Mouse (Mus musculus): Measurements from ENCODE around the gene Fam76a.
A peak's percentile ranks its signal among the peaks of the same experiment; 100 is the strongest.
"Not testable (repeated sequence)": the region's sequence is repeated elsewhere in the genome, so short reads cannot be mapped to it uniquely, and the experiment has no call there.

Gene Fam76a

DNA sequence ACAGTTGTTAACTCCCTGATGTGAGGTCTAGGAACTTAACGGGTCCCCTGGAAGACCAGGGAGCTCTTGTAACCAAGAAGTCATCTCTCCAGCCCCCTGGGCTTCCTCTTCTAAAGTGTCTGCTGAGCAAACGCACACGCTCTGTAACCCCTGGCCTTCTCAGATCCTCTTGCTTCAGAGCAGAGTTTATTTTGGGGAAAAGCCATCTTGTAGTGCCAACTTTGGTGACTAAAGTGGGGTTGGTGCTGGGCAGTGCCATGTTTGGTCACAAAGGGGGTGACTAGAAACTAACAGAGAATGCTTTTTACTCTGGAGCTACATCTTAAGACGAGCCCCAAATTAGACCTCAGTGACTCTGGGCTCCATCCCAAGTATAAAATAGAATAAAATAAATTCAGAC, 22.4 kb upstream of the Fam76a start:
- DNase-seq: no peak

GRCm38 (mm10) chr4:132944106-132944505, 21.7 kb upstream of the Fam76a start:
- DNase-seq: no peak

DNA sequence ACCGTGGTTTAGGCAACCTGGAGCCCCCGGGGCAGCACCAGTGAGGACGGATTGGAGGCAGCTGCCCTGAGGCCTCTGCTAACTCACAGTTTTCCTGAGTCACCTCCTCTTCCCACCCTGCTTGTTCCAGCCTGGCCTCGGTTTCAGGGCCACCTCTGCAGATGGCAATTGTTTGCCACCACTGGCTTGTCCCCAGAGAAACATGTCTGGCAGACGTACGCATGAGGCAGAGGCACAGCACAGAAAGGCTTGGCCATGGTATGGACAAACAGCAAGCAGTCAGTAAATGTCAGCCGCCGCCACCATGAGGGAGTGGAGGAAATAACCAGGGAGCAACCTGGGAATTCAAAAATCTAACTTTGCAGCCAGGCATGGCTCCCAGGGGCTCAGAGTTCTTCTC, 20.7 kb upstream of the Fam76a start:
- DNase-seq: no peak

DNA sequence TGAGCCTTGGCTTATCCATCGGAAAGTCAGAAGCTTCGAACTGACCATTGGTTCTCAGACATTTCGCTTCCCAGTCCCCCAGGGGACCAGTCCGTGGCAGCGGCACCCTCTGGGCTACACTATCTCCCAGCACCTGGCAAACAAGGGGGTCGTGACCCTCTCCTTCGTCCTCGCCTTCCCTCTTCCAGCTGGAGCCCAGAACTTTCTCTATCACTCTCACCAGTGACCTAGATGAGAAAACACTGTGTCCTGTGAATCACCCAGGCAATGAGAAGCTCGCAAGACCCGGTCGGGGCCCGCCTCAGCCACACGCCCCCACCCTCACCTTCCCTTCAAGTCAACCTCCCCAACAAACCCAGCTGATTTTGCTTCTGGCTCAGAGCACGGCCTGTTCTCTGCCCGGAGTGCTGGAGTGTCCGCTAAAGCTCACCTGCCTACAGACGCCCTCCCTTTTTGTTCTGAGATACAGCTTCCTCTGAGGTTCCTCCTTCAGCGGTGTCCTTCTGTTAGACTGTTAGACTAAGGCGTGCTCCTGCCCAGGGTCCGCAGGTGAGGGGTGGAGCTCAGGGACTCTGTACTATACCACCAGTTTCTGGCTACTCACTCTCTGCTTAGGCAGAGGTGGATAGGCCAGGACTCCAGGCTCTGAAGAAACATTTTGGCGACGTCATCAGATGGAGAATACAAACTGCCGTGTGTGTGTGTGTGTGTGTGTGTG, 18.8 kb upstream of the Fam76a start:
- no peak for DNase-seq

DNA sequence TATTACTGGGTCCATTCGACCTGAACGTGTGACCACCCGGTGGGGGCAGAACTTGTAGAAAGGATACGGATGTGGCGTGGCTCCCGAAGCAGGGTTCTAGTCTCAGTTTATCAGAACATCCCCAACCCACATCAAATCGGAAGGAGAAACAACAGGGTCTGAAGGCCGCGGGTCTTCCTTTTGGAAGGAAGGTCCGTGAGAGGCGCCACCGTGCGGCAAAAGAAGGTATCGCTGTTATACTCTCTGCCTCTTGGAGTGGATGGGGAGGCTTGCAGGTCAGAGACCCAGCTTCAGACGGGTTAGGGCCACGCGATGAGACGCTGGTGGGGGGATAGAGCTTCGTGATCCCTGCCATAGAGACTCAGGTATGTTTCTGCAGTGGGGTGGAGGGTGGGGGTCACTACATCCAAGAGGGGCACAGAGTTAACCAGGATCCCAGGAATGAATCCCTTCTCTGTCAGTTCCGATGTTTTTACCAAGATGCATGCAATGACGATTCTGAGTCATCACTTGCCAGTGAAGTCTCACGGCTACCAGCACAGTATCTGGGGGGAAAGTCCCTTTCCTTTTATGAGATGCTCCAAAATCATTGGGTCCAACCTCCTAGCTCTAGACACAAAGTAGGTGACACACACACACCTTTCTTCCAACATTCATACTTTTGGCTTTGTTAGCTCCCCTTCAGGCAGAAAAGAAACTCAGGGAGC, 17.2 kb upstream of the Fam76a start:
- peak; percentile 64 to 79 for DNase-seq

DNA sequence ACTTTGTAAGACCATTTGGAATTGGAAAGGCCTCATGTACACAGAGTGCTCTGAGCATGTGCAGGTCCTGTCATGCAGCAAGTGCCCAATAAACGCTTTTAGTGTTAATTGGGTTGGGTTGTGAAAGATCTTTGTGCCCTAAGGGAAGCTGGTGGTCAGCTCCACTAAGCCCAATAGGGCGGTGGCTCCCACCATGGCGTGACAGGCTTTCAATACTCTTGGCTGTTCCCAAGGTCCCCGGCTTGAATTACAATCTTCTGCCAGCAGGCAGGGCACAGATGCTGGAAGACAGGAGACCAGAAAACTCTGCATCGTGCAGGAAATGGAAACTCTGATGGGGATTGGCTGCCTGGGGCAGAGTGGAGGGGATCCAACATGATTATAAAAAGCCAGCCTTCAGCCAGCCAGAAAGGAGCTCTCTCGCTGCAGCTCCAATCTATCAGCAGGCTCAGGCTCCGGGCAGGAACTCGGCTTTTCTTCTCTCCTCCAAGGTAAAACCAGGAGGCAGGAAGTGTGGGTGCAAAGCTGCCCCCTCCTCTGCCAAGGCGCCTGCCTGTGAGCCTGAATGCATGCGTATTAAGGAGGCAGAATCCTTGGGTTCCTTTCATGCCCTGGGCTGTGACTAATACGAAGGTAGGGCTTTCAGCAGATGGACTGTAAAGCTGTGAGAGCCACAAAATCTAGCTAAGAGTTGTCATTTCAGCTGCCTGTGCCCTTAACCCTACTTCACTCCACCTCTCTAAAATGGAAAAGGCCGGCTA, 16.0 kb upstream of the Fam76a start:
- peak in 1 of 2 experiments; percentile 43 for DNase-seq

- DNase-seq: no peak
Observed at GRCm38 (mm10) chr4:132934639-132935038, 12.3 kb upstream of the Fam76a start.

DNA sequence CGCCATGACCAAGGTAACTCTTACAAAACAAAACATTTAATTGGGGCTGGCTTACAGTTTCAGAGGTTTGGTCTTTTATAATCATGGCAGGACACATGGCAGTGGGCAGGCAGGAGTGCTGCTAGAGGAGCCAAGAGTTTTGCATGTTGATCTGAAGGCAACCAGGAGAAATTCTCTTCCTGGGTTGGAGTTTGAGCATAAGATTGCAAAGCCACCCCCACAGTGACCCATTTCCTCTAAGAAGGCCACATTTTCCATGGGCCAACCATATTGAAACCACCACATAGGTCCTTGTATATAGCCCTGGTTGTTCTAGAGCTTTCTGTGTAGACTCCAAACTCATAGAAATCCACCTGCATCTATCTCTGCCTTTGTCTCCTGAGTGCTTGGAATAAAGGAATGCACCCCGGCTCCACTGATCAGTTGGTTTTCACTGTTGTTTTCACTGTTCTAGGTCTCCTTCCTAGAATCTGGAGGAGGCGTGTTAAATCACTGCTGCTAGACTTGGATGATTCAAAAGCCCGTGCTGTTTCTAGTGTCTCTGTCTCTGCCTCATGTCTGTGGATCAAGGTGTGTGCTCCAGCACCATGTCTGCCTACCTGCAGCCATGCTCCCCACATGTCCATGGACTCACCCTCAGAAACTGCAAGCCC, 10.5 kb upstream of the Fam76a start:
- DNase-seq: no peak

DNA sequence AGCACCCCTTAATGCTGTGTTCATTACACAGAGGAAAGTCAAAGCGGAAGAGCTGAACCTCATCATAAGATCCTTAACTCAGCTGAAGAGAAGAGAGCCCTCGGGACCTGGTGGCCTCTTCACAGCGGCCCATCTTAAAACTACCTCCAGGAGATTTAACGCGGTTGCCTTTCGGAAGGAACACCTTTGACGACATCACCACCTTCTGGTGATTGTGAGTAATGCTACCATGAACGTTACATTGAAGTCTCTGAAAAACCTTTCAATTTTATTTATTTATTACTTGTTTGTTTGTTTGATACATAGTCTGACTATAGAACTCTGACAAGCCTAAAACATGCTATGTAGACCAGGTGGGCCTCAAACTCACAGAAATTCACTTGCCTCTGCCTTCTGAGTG, 8.4 kb upstream of the Fam76a start:
- DNase-seq: peak in 1 of 2 experiments; percentile 67

DNA sequence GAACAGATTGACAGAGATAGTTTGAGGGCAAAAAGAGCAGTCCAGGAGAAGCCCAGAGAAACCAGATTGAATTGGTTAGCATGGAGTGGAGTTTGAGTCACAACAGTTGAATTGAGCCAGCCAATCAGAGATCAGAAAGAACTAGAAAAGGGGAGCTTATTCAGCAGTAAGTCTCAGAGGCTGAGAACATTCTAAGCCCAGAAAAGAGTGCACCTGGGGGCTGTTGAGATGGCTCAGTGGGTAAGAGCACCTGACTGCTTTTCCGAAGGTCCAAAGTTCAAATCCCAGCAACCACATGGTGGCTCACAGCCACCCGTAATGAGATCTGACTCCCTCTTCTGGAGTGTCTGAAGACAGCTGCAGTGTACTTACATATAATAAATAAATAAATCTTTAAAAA, 4.2 kb upstream of the Fam76a start:
- not testable (repeated sequence) for DNase-seq

DNA sequence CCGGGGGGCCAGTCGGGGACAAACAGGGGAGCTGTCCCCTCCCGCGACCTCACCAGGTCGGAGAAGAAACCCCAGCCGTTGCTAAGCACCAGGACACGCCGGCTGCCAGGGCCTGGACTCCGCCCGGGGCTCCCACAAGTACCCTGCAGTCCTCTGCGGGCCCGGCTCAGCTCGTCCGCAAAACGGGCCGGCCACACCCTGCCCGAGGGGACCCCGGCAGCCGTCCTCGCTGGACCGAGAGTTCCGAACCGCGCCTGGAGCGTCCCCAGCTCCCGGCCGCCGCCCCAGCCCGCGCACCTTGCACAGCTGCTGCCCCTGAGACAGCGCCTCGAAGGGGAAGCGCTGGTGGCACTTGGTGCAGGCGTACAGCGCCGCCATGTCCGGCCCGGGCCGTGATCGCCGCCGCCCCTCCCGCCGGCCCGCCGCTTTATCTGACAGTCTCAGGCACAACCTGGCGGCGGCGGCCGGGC, 262 bp downstream of the Fam76a start:
- DNase-seq: no peak

DNA sequence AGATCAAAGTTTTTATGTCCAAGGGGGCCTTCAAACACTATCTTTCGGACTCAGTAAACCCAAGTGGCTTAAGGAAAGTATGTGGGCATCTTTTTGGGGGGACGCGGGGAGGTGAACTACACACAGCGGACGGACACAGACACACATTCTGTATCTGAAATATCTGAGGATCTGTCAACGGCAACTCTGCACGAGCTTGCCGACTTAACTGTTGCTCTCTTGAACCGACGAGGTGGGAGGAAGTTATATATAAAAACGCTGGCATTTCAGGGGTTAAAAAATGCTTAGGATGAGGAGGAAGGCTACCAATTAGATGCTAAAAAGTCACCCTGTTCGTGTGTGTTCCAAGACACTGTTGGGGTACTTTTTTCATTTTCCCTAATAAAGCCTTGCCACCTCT, 870 bp downstream of the Fam76a start:
- DNase-seq: no peak

DNA sequence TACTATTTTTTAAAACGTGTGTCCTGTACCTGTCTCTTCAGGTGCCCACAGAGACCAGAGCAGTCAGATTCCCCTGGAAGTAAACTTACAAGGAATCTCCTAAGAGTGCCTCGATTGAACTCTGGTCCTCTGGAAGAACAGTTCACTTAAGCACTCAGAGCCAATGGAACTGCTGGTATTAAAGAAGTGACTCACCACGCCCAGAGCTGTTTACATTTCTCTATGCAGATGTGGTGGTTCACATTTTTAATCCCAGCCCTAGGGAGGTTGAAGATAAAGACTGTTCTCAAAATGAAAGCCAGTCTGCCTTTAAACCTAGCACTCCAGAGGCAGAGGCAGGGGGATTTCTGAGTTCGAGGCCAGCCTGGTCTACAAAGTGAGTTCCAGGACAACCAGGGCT, 2.2 kb downstream of the Fam76a start:
- no peak for DNase-seq

- not testable (repeated sequence) for DNase-seq
Observed at GRCm38 (mm10) chr4:132918493-132918892, 3.9 kb downstream of the Fam76a start.

- no peak for DNase-seq
Observed at GRCm38 (mm10) chr4:132912156-132912555, 10.2 kb downstream of the Fam76a start.

GRCm38 (mm10) chr4:132905843-132906360, 16.5 kb downstream of the Fam76a start:
- DNase-seq: no peak

DNA sequence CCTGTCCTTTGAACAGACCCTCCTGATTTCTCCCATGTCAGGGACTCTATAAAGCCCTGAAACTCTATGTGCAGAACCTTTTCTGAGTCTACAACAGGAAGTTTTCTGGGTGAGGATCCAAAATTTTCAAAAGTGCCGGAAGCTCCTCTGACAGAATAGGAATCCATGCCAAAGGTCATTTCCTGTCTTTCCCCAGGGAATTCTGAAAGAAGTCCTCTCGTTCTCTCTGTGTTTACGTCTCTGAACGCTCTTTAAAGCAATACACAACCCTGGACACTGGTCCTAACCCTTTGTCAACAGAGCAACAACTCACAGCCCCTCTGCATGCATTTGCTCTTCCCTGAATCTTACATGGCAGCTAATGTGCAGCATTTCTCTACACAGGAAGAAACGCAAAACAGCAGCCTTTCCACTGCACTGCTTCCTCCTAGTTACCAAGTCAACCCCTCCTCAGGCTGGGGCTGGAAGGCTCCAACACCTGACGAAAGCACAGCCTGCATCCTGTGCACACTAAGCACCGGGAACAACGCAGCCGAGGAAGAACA, 17.5 kb downstream of the Fam76a start:
- DNase-seq: peak; percentile 27 to 44

DNA sequence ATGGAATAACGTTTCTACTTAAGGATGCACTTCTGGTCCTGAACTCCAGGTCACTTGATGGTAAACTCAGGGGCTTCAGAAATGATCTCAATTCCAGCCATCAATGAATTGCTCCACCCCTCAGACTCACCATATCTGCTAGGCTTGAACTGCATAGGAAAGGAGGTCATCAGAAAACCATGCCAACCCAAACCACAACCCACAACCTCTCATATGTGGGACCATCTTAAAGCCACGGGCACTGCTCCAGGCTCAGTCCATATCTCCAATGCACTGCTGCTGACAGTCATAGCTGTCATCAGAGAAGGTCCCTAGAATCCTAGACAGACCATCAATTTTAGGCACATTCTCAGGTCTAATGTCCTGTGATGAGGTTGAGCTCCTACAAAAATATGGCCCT, 18.3 kb downstream of the Fam76a start:
- DNase-seq: no peak

DNA sequence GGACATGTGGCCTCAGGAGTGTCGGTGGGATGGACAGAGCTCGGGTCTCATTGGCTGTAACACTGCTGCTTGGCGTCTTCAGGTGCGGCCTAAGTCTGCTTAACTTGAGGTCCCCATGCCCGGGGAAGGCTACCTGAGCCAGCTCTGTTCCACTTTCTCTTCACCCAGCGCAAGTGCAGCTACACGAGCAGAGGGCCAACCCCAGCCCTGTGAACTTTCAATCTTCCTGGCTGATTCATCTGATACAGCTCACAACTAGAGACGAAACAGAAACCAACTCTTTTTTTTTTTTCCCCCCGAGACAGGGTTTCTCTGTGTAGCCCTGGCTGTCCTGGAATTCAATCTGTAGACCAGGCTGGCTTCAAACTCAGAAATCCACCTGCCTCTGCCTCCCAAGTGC, 24.2 kb downstream of the Fam76a start:
- DNase-seq: no peak

DNA sequence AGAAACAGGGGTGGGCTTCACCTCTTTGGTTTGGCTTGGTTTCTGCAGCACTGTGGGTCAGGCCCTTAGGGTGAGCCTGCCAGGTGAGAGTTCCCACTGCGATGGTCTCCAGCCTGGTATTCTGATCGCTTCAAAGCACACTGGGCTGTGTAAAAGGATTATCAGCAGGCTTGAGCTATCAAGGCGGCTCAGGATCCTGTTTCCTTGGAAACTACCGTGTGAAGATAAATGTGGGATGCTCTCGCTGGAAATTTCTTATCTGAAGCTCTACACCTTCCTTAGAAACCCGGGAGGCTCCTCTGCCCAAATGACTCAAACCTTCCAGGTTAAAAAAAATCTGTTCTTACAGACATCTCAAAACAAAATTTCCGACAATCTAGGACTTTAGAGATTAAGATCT, 28.0 kb downstream of the Fam76a start:
- DNase-seq: no peak

DNA sequence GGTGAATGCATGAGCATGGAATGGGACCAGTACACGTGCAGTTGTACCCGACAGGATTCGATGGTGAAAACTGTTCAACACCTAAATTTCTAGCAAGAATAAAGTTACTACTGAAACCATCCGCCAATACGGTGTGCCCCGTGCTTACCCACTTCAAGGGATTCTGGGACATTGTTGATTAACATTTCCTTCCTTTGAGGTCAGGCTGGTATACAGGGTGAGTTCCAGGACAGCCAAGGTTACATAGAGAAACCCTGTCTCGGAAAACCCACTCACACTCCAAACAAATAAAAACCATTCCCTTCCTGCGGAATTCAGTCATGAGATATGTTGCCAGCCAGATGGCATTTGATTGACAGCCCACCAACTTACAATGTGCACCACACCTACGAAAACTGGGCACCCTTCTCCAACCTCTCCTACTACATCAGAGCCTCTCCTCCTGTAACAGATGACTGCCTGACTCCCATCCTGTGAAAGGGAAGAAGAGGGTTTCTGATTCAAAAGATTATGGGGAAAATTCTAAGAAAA, 37.4 kb downstream of the Fam76a start:
- peak in 1 of 2 experiments; percentile 35 for DNase-seq
